In the genomic region with DNA sequence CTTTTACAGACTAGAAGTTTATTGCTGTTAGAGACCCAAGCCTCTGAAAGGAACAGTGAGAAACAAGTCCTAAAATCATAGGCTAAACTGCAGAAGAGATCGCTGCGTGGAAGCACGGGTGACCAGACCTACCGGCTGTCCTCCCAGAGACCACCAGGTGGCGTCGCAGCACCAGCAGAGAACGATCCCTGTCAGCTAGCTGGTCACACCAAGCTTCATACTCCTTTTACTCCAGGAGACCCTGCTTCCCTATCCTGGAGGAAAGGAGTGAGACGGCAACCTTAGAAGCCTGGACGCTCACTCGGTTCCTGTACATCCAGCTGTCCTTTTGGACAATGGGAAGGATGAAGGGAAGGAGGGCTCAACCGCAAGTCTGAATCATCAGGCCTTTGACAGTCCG, we compare ENCODE assay signal across 8 mouse cellular contexts. TPM values are rescaled to one million over a fixed set of nuclear protein-coding genes. Genes with fewer than 3 reads are reported as not detected.
A peak's percentile ranks its signal among the peaks of the same experiment; 100 is the strongest.
DNase-seq lines count a peak whose midpoint lies in the region.

No protein-coding gene starts in this region.

- peaks cover 43% of the 10 kb centered on the region for H3K4me1 ChIP-seq in megakaryocyte, embryonic 14.5 days

- H3K27me3 ChIP-seq in megakaryocyte, embryonic 14.5 days (replicated peaks), result peaks cover 95% of the 10 kb centered on the region

- H3K9me3 ChIP-seq in megakaryocyte, embryonic 14.5 days, result no peaks in the 10 kb centered on the region

- peak overlapping the region; percentile 92 for H3K4me3 ChIP-seq in megakaryocyte, embryonic 14.5 days (replicated peaks)

- DNase-seq in adipocyte (ENCODE audit: low spot score), result peak; percentile 90
- DNase-seq in embryo, embryonic 10 days (ENCODE audit: low spot score), result peak; percentile 96
- DNase-seq in gastrocnemius, postnatal 10 days, result peak; percentile 94
- DNase-seq in induced T-regulatory cell, adult 2 months (ENCODE audit: low read depth), result peak; percentile 92
- peak; percentile 57 to 90 for DNase-seq in left cerebral cortex, adult 8-10 months (ENCODE audit: low spot score in 2 of 2)
- peak; percentile 95 for DNase-seq in right cerebral cortex, adult 2 months (ENCODE audit: low spot score in 2 of 2)
- DNase-seq in urinary bladder, postnatal 10 days (ENCODE audit: low spot score), result peak; percentile 70

- no peaks in the 10 kb centered on the region for H3K36me3 ChIP-seq in megakaryocyte, embryonic 14.5 days (replicated peaks; ENCODE audit: low read length)

RNA-seq across cellular contexts. Expression of a gene that starts 3.6 kb away (rescaled TPM):
- total RNA-seq in gastrocnemius, postnatal 10 days (2021), result not detected
- not detected for total RNA-seq in left cerebral cortex, adult 8-10 months (2022)
- polyA plus RNA-seq in megakaryocyte, embryonic 14.5 days (2012; ENCODE audit: insufficient read depth, low replicate concordance), result not detected in 2 replicates

RNA-seq across cellular contexts. Expression of a gene that starts 12.8 kb away (rescaled TPM):
- total RNA-seq in gastrocnemius, postnatal 10 days (2021), result 10 to 100 TPM; 19.0 to 21.6 TPM
- total RNA-seq in left cerebral cortex, adult 8-10 months (2022), result not detected
- polyA plus RNA-seq in megakaryocyte, embryonic 14.5 days (2012; ENCODE audit: insufficient read depth, low replicate concordance), result not detected in 2 replicates

RNA-seq across cellular contexts. Expression of a gene that starts 17.0 kb away (rescaled TPM):
- total RNA-seq in gastrocnemius, postnatal 10 days (2021), result 10 to 100 TPM; 54.9 to 62.5 TPM
- total RNA-seq in left cerebral cortex, adult 8-10 months (2022), result 10 to 100 TPM; 76.4 to 97.5 (median 78.8) TPM
- 457 and 459 TPM in 2 replicates for polyA plus RNA-seq in megakaryocyte, embryonic 14.5 days (2012; ENCODE audit: insufficient read depth, low replicate concordance)

RNA-seq across cellular contexts. Expression of a gene that starts 59.6 kb away (rescaled TPM):
- 10 to 100 TPM; 22.9 to 26.4 TPM for total RNA-seq in gastrocnemius, postnatal 10 days (2021)
- total RNA-seq in left cerebral cortex, adult 8-10 months (2022), result 10 to 100 TPM; 41.8 to 48.2 (median 46.0) TPM
- polyA plus RNA-seq in megakaryocyte, embryonic 14.5 days (2012; ENCODE audit: insufficient read depth, low replicate concordance), result 14.7 and 44.5 TPM in 2 replicates

Comparison
In these comparisons a context has a peak if more than half of its experiments do, and no peak if none do; other contexts are left out.
1. Peak in every context shown above with its lines: DNase-seq and H3K4me3 ChIP-seq.
2. RNA of a gene that starts 12.8 kb away (total RNA-seq): 19.0 to 21.6 TPM in gastrocnemius, postnatal 10 days; not detected in left cerebral cortex, adult 8-10 months; every median in the first group is over 10 times any median in the second.